Mouse (Mus musculus) heart, embryonic 11.5 days (tissue): ENCODE data around the gene Pskh1. TPM values are rescaled to one million over a fixed set of nuclear protein-coding genes. Genes with fewer than 3 reads are reported as not detected.

Experiments used
- ATAC-seq: fragments of 200-750 bp; cut with Nextera tagmentation; replicated peaks from 2 replicates; pipeline ENCODE4 v1.8.0; 2017; ENCODE audit warnings: moderate library complexity; ENCODE audit not compliant: insufficient number of reproducible peaks, low FRiP score, low TSS enrichment
- H3K27ac ChIP-seq: fragments of 300-500 bp; sonication (generic); 2 replicates; pipeline ENCODE4 v1.5.1; 2014; ENCODE audit warnings: mild to moderate bottlenecking, low read depth, low read length
- H3K27me3 ChIP-seq: fragments of 300-500 bp; sonication (generic); 2 replicates; pipeline ENCODE4 v1.6.1; 2014; ENCODE audit warnings: mild to moderate bottlenecking, low read length, mixed read lengths; ENCODE audit not compliant: control insufficient read depth, insufficient read depth
- H3K36me3 ChIP-seq: fragments of 300-500 bp; sonication (generic); 2 replicates; pipeline ENCODE4 v1.6.1; 2014; ENCODE audit warnings: mild to moderate bottlenecking, low read length, moderate library complexity, mixed read lengths; ENCODE audit not compliant: control insufficient read depth, insufficient read depth
- H3K4me1 ChIP-seq: fragments of 300-500 bp; sonication (generic); 2 replicates; pipeline ENCODE4 v1.6.1; 2014; ENCODE audit warnings: low read length; ENCODE audit not compliant: control insufficient read depth, insufficient read depth
- H3K4me2 ChIP-seq: fragments of 300-500 bp; sonication (generic); 2 replicates; pipeline ENCODE4 v1.6.1; 2014; ENCODE audit warnings: mild to moderate bottlenecking, moderate library complexity
- H3K4me3 ChIP-seq: fragments of 300-500 bp; sonication (generic); 2 replicates; pipeline ENCODE4 v1.5.1; 2014; ENCODE audit warnings: low read depth, low read length
- H3K9ac ChIP-seq: fragments of 300-500 bp; sonication (generic); 2 replicates; pipeline ENCODE4 v1.6.1; 2014; ENCODE audit warnings: mild to moderate bottlenecking, low read depth, low read length, moderate library complexity
- H3K9me3 ChIP-seq: fragments of 300-500 bp; sonication (generic); replicated peaks from 2 replicates; pipeline ENCODE4 v1.6.1; 2016; ENCODE audit warnings: low read length; ENCODE audit not compliant: control insufficient read depth
- WGBS: fragments of 180-500 bp; shearing (Covaris S2); extraction: QIAGEN DNeasy Blood & Tissue Kit; methylation state at CpG from one replicate; pipeline ENCODE4 v1.1.7; 2014; ENCODE audit not compliant: insufficient replicate concordance; 5-methylcytosine and 5-hydroxymethylcytosine counted together
- polyA plus RNA-seq: library from polyadenylated mRNA; unstranded; fragments of >200 nt; fragmentation: Nextera tagmentation; extraction: Ambion mirVana; gene quantifications from 2 replicates; pipeline ENCODE4 v1.2.1, GENCODE M21; 2014

The Pskh1 gene
- polyA plus RNA-seq, 1 experiment from 2014 or later, result 14.7 TPM

DNA sequence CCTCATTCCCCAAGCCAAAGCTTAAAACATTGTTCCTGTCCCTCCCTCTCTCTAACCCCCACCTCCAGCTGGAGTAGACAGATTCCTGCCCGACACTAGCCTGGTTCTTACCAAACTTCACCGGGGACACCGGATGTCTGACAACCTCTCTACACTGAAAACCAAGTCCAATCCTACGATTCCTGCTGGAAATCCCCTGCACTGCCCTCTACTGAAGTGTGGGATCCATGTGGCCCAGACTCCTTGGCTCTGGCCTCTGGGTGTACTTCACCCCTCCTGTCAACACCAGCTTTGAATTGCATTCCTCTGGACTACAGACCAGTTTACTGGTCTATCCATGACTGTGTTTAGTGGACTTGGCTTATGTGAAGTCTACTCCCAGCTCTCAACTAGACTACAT is 56.3 kb downstream of the Pskh1 start:
- no peak for ATAC-seq
- Histone ChIP-seq H3K27ac (peak overlapping the region; percentile 24; the same call in 1 of the 2 replicates), H3K4me2 (no peak overlapping the region), H3K36me3 (peaks cover 10% of the 10 kb centered on the region), H3K9ac (no peak overlapping the region), H3K9me3 (no peaks in the 10 kb centered on the region), H3K27me3 (no peaks in the 10 kb centered on the region), H3K4me3 (no peak overlapping the region), H3K4me1 (peaks cover 8% of the 10 kb centered on the region)
- WGBS, result 63% methylated on average over 4 of the region's 4 CpGs

DNA sequence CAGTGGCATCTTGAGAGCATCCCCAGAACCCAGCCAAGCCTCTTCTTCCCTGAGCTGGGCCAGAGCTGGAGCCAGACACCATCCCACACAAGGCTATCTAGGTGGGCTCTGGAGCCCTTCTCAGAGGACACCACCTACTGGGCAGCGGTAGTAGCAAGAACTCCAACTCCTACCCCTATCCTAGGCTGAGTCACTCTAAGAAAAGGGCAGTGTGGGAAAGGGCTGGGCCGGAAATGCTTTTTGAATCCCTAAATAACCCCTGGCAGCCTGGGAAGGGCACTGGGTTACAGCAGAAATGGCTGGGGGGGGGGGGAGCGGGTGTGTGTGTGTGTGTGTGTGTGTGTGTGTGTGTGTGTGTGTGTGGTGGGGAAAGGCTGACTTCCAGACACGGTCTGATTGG is 57.6 kb downstream of the Pskh1 start:
- H3K4me2 ChIP-seq, result no peak overlapping the region
- no peaks in the 10 kb centered on the region for H3K9me3 ChIP-seq
- WGBS, result 44% methylated on average over 4 of the region's 4 CpGs
- H3K27ac ChIP-seq, result no peak overlapping the region
- H3K9ac ChIP-seq, result no peak overlapping the region
- peaks cover 6% of the 10 kb centered on the region for H3K36me3 ChIP-seq
- no peaks in the 10 kb centered on the region for H3K27me3 ChIP-seq
- no peak overlapping the region for H3K4me3 ChIP-seq
- H3K4me1 ChIP-seq, result peaks cover 13% of the 10 kb centered on the region
- ATAC-seq, result no peak

GRCm38 (mm10) chr8:105959350-105959749 is 59.1 kb downstream of the Pskh1 start:
- Histone ChIP-seq H3K4me2 (no peak overlapping the region), H3K27ac (no peak overlapping the region), H3K4me3 (no peak overlapping the region), H3K9ac (no peak overlapping the region; the same call in 1 of the 2 replicates), H3K4me1 (peaks cover 21% of the 10 kb centered on the region), H3K27me3 (no peaks in the 10 kb centered on the region), H3K36me3 (peaks cover 6% of the 10 kb centered on the region; the same call in 1 of the 2 replicates), H3K9me3 (no peaks in the 10 kb centered on the region)
- WGBS, result 84% methylated on average over 7 of the region's 7 CpGs
- ATAC-seq, result no peak

DNA sequence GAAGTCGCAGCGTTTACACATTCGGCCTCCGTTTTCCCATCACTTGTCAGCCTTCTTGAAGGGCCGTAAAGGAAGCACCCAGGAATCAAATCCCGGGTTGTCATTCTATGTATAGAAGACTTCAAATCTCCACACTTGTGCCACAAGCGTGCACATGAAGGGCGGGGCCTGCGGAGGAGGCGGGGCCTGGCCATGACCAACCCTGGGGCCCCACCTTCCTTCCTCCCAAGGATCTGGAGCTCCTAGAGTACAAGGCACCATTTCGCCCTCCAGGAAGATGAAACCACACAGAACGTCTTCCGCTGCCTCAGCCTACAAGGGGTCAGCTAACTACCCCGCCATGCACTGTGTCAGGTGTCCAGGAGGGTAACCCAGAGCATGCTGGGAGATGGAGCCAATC is 60.9 kb downstream of the Pskh1 start:
- H3K4me3 ChIP-seq, result no peak overlapping the region
- no peak for ATAC-seq
- H3K27me3 ChIP-seq, result no peaks in the 10 kb centered on the region
- 73% methylated on average over 14 of the region's 14 CpGs for WGBS
- no peaks in the 10 kb centered on the region for H3K9me3 ChIP-seq
- peaks cover 6% of the 10 kb centered on the region; the same call in 1 of the 2 replicates for H3K36me3 ChIP-seq
- peaks cover 31% of the 10 kb centered on the region for H3K4me1 ChIP-seq
- no peak overlapping the region for H3K9ac ChIP-seq
- no peak overlapping the region for H3K4me2 ChIP-seq
- no peak overlapping the region for H3K27ac ChIP-seq

GRCm38 (mm10) chr8:105961536-105961935 is 61.3 kb downstream of the Pskh1 start:
- Histone ChIP-seq H3K27ac (no peak overlapping the region), H3K4me2 (no peak overlapping the region), H3K9me3 (no peaks in the 10 kb centered on the region), H3K4me3 (no peak overlapping the region), H3K36me3 (peaks cover 6% of the 10 kb centered on the region; the same call in 1 of the 2 replicates), H3K9ac (no peak overlapping the region), H3K27me3 (no peaks in the 10 kb centered on the region), H3K4me1 (peaks cover 32% of the 10 kb centered on the region)
- ATAC-seq, result no peak
- WGBS, result 65% methylated on average over 10 of the region's 10 CpGs

DNA sequence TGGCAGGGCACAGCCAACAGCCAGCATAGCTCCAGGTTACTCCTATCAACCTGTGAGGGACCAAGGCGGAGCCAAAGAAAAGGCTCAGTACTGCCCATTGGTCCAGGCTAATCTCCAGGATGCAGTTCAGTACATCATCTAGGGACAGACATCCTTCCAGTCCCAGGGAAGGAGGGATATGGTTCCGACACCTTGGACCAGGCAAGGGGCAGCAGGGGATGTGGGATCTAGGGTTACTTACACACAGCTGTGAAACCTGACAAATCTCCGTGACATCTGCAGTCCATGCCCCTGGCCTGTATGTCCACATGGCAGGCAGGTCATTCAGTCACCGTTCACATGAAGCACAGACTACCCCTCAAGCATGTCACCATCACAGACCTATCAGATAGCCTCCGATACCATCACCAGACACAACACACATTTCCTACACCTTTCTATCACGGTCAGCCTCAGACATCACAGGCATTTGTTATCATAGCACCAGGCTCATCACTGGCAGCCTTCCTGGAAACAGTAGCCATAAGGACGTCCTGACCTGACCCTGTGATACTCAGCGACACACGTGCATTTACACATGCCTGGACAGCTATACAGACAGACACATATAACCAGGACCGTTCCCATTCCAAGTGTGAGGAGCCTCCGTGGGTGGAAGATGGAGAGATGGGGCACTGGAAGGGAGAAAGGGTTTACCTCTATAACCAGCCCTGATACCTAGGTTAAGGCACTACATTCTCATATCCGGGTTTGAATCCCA is 64.4 kb downstream of the Pskh1 start:
- Histone ChIP-seq H3K4me2 (peak overlapping the region; percentile 89), H3K9ac (peak overlapping the region; percentile 88), H3K27ac (peak overlapping the region; percentile 91; the same call in 1 of the 2 replicates), H3K4me3 (peak overlapping the region; percentile 84), H3K27me3 (no peaks in the 10 kb centered on the region), H3K36me3 (peaks cover 3% of the 10 kb centered on the region; the same call in 1 of the 2 replicates), H3K9me3 (no peaks in the 10 kb centered on the region), H3K4me1 (peaks cover 37% of the 10 kb centered on the region)
- WGBS, result 46% methylated on average over 12 of the region's 12 CpGs
- no peak for ATAC-seq

DNA sequence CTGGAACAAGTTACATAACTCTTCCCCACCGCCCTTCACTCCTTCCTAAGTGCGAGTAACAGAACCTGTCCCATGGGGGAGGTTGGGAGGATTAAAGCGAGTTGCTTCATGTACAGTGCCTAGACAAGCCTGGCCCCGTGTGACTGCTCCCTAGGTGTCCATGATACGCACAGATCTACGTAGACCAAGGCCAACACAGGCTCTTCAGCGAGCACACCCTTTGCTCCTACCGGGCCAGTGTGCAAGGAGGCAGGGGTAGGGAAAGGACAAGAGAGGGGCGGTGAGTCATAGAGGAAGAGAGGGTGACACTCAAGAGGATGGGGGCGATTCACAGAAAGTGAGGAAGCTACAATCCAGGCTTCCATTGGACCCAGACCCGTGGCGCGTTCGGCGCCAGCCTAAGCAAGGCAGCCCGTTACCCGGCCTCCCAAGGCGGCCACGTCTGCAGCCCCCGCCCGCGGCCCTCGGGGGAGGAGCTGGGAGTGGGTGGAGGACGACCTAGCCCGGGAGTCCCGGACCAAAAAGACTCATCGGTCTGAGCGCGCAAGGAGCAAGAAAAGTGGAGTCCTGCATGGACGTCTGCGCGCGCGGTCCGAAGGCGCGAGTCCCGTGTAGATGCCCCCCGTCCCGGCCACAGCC is 65.1 kb downstream of the Pskh1 start:
- H3K27me3 ChIP-seq, result no peaks in the 10 kb centered on the region
- peak; percentile 50 for ATAC-seq
- H3K36me3 ChIP-seq, result no peaks in the 10 kb centered on the region
- H3K27ac ChIP-seq, result peak overlapping the region; percentile 91
- peak overlapping the region; percentile 89 for H3K4me2 ChIP-seq
- WGBS, result 1% methylated on average over 34 of the region's 40 CpGs
- peak overlapping the region; percentile 88 for H3K9ac ChIP-seq
- H3K4me1 ChIP-seq, result peaks cover 37% of the 10 kb centered on the region
- H3K9me3 ChIP-seq, result no peaks in the 10 kb centered on the region
- peak overlapping the region; percentile 84 for H3K4me3 ChIP-seq

- peak within 1 kb of the TSS; percentile 89 for H3K4me2 ChIP-seq
- WGBS, result under 1% methylated on average over 47 of the region's 47 CpGs
- peaks cover 37% of the 10 kb centered on the region for H3K4me1 ChIP-seq
- no peaks in the 10 kb centered on the region for H3K36me3 ChIP-seq
- H3K9me3 ChIP-seq, result no peaks in the 10 kb centered on the region
- no peaks in the 10 kb centered on the region for H3K27me3 ChIP-seq
- peak within 1 kb of the TSS; percentile 84 for H3K4me3 ChIP-seq
- H3K27ac ChIP-seq, result peak within 1 kb of the TSS; percentile 91
- ATAC-seq, result peak; percentile 85
- peak within 1 kb of the TSS; percentile 88 for H3K9ac ChIP-seq
Observed at GRCm38 (mm10) chr8:105965905-105966341, 65.7 kb downstream of the Pskh1 start, which contains the start of gene Slc12a4. Gene Slc12a4 (minus strand): TSS chr8:105966097.
